Mouse (Mus musculus) embryo, embryonic 11 days (tissue): ENCODE data around the gene Cdhr5.

ENCODE experiments used
- DNase-seq: peaks from one replicate; pipeline ENCODE4 v3.0.0-alpha.2; 2015

Cdhr5 gene

DNA sequence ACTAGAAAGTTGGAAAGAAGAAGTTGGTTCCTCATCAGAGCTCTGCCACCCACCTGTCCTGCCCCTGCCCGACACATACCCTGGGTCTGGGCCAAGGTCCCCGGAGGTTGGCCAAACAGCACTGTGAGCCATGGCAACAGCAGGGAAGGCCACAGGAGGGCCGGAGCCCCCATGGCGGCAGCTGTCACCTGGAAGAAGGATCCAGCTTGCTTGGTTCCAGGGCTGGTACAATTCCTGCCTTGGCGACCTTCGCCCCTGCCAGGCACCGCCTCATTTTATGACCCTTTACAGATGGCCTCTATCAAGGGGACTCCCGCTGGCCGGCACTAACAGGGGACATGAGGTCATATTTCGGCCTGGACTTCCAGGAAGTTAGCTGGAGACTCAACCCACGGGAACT, at the start of gene Cdhr5:
Gene Cdhr5 (minus strand): TSS at position 241 of the 400 bp plus-strand sequence.
- no peak for DNase-seq

DNA sequence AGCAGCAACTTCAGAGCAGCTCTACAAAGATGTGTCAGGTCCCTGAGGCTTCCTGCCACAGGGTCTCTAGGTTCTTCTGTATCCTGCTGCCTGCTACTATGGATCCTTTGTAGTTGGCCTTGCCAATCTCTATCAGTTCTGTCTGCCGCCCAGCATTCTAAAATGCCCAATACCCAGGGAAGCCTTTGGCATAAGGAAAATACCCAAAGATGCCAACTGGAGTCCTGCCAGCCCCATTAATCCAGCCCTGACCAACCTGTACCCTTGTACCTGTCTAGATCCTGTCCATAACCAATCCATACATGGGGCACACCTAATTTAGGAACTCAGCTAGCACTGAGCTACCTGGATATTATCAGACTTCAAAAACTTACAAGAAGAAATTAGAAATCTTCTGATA, 48.1 kb upstream of the Cdhr5 start:
- no peak for DNase-seq

DNA sequence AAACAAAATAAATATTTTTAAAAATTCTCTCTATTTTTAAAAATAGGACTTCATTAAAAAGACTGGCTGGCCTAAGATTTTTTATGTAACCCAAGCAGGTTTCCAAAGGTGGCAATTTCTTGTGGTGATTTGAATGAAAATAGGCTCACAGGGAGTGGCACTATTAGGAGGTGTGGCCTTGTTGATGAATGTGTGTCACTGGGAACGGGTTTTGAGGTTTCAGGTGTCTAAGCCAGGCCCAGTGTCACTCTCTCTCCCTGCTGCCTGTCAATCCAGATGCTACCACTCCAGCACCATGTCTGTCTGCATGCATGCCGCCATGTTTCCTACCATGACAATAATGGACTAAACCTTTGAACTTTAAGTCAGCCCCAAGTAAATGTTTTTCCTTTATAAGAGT, 42.9 kb upstream of the Cdhr5 start:
- no peak for DNase-seq

DNA sequence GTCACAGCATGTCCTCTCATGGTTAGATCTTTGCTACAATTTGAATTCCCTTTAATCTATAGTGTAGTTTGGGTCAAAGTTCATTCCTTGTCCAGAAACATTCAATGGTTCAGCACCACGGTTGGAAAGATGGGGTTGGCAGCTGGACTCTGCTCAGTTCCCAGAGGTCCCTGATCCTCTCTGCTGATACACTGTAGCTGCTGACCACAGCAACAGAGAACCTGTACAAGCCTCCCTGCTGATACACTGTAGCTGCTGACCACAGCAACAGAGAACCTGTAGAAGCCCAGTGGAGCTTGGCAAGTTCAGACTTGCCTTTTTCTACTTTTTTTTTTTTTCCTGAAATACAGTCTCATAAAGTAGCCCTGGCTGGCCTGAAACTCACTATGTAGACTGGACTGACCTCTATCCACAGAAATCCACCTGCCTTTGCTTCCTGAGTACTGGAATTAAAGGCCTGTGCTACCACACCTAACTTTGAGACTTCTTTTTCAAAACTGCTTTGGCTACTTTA, 41.1 kb upstream of the Cdhr5 start:
- DNase-seq = no peak

DNA sequence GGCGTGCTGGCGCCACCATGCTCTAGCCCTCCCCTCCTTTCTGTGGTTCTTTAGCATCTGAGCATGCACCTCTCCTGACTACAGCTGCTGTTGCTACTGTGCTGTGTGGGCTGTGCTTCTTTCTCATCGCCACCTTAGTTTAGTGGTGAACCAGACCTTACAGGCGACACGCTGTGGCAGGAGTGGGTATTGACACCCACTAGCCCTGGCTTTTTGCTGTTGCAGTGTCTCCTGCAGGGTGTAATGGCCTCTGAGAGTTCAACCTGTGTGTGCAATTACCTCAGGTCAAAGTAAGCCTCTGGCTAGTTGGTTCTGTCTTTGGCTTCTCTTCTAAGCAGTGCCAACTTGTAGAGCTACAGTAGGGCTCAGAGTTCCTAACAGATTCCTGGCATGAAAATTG, 39.4 kb upstream of the Cdhr5 start:
- DNase-seq = peak; percentile 32

- no peak for DNase-seq
These were observed 38.5 kb upstream of the Cdhr5 start for GRCm38 (mm10) chr7:141315076-141315475.

GRCm38 (mm10) chr7:141314416-141314815, 37.8 kb upstream of the Cdhr5 start:
- DNase-seq = no peak

- DNase-seq = no peak
These were observed 28.0 kb upstream of the Cdhr5 start for GRCm38 (mm10) chr7:141304537-141304936.

- no peak for DNase-seq
These were observed 26.2 kb upstream of the Cdhr5 start for GRCm38 (mm10) chr7:141302702-141303268.

DNA sequence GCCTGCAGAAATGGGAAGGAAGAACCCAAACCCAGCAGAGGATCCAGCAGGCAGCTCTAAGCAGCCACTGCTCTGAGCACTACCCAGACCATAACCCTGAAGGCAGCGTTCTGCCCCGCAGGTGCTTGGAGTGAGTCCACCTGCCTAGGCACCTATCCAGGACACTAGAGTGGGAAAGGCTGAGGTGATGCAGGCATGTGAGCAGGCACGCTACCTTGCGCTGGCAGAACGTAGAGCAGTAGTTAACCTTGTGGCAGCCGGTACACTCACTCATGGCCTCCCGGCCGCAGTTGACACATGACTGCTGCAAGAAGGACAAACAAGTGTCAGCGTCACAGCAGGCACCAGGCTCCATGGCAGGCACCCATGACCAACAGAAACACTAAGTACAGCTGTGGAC, 24.8 kb upstream of the Cdhr5 start:
- DNase-seq = no peak

DNA sequence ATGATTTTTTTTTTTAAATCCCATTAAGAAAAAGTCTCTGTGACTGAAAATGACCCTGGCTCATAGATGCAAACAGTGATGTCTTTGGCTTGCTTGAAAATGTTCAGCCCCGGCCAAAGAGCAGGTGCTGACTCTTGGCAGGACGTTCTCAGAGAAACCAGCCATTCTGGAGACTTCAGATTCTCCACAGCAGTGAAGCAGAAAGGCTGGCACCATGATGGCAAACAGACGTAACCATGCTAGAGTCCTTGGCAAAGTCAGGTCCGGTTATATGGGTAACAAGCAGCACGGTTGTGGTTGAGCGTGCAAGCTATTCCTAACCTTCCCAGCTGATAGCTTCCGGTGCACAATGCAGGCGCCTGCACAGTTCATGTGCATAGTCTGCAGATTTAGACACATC, 22.6 kb upstream of the Cdhr5 start:
- DNase-seq = no peak

DNA sequence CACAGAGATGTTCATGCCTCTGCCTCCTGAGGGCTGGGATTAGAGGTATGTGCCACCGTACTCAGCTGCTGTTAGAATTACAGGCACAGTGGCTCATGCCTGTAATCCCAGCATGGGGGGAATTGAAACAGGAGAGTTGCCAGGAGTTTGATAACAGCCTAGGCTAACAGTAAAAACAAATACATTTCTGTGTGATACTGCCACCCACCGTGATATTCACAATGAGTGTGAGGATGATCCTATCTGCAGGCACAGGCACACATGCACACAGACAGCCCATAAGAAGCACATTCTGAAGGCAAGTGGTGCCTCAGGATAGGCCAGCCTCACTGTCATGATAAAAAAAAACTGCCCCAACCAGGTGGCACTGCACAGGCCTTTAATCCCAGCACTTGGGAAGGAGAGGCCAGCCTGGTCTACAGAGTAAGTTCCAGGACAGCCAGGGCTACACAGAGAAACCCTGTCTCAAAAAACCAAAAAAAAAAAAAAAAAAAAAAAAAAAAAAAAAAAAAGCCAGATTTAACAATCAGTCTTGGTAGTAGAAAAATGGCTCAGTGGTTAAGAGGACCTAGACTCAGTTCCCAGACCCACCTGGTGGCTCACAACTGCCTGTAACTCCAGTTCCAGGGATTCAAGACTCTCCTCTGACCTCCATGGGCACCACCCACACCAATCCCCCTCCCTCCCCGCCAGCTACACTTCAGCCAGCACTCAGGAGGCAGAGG, 21.5 kb upstream of the Cdhr5 start:
- DNase-seq = no peak

DNA sequence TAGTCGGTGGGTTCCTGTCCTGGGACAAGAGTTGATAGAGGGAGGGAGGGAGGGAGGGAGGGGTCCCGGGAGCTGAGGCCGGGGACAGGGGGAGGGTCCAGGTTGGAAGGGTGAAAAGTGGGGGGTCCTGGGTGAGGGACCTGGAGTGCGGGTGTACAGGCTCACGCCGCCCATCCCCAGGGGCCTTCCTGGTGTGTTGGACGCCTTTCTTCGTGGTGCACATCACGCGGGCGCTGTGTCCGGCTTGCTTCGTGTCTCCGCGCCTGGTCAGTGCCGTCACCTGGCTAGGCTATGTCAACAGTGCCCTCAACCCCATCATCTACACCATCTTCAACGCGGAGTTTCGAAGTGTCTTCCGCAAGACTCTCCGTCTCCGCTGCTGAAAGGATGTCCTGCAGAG, 17.9 kb upstream of the Cdhr5 start:
- peak; percentile 25 for DNase-seq

DNA sequence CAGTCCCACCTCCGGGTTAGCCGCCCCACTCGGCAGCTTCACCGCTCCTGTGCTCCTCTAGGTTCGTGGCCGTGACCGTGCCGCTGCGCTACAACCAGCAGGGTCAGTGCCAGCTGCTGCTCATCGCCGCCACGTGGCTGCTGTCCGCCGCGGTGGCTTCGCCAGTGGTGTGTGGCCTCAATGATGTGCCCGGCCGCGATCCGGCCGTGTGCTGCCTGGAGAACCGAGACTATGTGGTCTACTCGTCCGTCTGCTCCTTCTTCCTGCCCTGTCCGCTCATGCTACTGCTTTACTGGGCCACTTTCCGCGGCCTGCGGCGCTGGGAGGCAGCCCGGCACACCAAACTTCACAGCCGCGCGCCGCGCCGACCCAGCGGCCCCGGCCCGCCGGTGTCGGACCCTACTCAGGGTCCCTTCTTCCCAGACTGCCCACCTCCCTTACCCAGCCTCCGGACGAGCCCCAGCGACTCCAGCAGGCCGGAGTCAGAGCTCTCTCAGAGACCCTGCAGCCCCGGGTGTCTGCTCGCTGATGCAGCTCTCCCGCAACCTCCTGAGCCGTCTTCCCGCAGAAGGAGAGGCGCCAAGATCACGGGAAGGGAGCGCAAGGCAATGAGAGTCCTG, 17.4 kb upstream of the Cdhr5 start:
- DNase-seq = peak; percentile 69

DNA sequence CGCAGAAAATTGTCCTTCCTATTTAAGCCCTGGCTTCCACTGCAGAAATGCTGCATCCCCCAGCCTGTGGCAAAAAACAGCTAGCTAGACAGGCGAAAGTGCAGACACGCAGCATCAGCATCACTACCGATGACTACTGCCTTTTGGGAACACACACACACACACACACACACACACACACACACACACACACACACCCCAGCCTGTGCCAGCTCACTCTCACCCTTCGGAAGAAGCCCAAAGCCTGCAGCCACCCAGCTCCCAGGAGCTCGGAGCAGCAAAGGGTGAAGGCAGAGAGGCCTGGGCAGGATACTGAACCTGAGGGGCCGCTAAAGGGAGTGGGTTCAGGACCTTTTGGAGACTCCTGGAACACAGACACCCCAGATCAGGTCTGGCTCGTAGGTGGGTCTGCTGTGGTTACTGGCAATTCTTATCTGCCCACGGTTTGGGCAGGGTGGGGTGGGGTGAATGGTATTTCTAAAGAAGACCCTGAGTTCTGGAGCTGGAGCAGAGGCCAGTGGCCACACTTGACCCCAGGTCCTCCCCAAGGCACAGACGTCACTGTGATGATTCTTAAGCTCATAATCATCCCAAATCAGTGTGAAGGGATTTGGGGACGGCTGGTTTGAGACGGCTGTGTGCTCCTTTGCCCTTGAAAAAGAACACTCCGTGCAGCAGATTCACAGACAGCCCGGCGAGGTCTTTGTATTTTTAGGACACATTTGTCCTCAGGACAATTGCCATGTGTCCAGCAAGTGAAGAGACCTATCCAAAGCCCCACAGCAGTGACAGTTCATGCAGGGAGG, 16.2 kb upstream of the Cdhr5 start:
- DNase-seq = peak; percentile 16

- peak; percentile 69 for DNase-seq
These were observed 15.5 kb upstream of the Cdhr5 start, which contains the start of gene Drd4 for GRCm38 (mm10) chr7:141291921-141292582. TSS of gene Drd4 (plus strand) at chr7:141292006.

- no peak for DNase-seq
These were observed 11.5 kb upstream of the Cdhr5 start for GRCm38 (mm10) chr7:141288042-141288441.

DNA sequence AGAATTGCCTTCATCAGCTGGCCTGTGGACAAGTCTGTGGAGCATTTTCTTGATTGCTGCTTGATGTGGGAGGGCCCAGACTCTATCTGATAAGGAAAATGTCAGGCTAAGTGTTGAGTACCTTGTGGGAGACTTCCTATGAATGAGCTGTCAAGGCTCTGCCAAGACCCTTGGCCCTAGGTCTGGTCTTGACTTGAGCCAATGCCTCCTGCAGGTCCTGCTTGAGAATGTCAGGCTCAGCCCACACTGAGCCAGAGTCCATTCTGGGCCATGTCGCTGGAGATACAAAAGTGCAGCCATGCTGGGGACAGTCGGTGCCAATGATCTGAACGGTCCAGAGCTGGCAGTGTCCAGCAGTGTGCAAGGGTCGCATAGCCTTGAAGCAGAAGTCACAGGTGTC, 6.2 kb upstream of the Cdhr5 start:
- no peak for DNase-seq

DNA sequence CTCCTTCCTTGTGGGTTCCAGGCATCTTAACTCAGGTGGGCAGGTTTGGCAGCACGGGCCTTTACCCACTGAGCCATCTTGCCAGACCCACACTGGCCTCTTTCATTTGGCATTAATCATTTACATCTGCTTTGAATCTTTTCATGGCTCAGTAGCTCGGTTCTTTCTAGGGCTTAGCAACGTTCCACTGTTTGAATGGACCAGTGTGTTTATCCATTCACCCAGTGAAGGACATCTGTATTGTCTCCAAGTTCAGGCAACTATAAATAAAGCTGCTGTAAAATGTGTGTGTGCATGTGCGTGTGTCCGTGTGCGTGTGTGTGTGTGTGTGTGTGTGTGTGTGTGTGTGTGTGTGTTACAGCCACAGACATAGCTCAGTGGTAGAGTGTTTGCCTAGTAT, 4.9 kb upstream of the Cdhr5 start:
- DNase-seq = no peak

GRCm38 (mm10) chr7:141278766-141279590, 2.4 kb upstream of the Cdhr5 start, which contains the start of gene Sct:
TSS of gene Sct (minus strand) at chr7:141279133.
- DNase-seq = peak; percentile 80
